Mouse (Mus musculus) limb, embryonic 15.5 days (tissue): ENCODE data around the gene Rab11a. TPM values are rescaled to one million over a fixed set of nuclear protein-coding genes. Genes with fewer than 3 reads are reported as not detected.

Experiments
- ATAC-seq: fragments of 200-750 bp; cut with Nextera tagmentation; 2 replicates; pipeline ENCODE4 v1.8.0; 2017; ENCODE audit warnings: low read depth, moderate TSS enrichment; ENCODE audit not compliant: insufficient number of reproducible peaks, low FRiP score, low TSS enrichment
- H3K27ac ChIP-seq: fragments of 300-500 bp; sonication (generic); 2 replicates; pipeline ENCODE4 v1.5.1; 2015; ENCODE audit warnings: moderate library complexity, mild to moderate bottlenecking, inconsistent platforms
- H3K27me3 ChIP-seq: fragments of 300-500 bp; sonication (generic); 2 replicates; pipeline ENCODE4 v1.6.1; 2015; ENCODE audit warnings: inconsistent platforms
- H3K36me3 ChIP-seq: fragments of 300-500 bp; sonication (generic); 2 replicates; pipeline ENCODE4 v1.6.1; 2015; ENCODE audit warnings: inconsistent platforms
- H3K4me1 ChIP-seq: fragments of 300-500 bp; sonication (generic); 2 replicates; pipeline ENCODE4 v1.6.1; 2015; ENCODE audit warnings: inconsistent platforms
- H3K4me2 ChIP-seq: fragments of 300-500 bp; sonication (generic); 2 replicates; pipeline ENCODE4 v1.6.1; 2015; ENCODE audit warnings: mild to moderate bottlenecking, inconsistent platforms
- H3K4me3 ChIP-seq: fragments of 300-500 bp; sonication (generic); 2 replicates; pipeline ENCODE4 v1.5.1; 2015; ENCODE audit warnings: mild to moderate bottlenecking, inconsistent platforms
- H3K9ac ChIP-seq: fragments of 300-500 bp; sonication (generic); 2 replicates; pipeline ENCODE4 v1.6.1; 2015; ENCODE audit warnings: inconsistent platforms
- H3K9me3 ChIP-seq: fragments of 300-500 bp; sonication (generic); 2 replicates; pipeline ENCODE4 v1.6.1; 2016; ENCODE audit warnings: inconsistent platforms
- WGBS: fragments of 180-500 bp; shearing (Covaris S2); methylation state at CpG from one replicate; pipeline ENCODE4 v1.1.7; 2015; 5-methylcytosine and 5-hydroxymethylcytosine counted together
- polyA plus RNA-seq: library from polyadenylated mRNA; unstranded; fragments of >200 nt; fragmentation: Nextera tagmentation; extraction: Ambion mirVana; gene quantifications from 2 replicates; pipeline ENCODE4 v1.2.1, GENCODE M21; 2015

The Rab11a gene
- 476 and 503 TPM in 2 replicates for polyA plus RNA-seq

DNA sequence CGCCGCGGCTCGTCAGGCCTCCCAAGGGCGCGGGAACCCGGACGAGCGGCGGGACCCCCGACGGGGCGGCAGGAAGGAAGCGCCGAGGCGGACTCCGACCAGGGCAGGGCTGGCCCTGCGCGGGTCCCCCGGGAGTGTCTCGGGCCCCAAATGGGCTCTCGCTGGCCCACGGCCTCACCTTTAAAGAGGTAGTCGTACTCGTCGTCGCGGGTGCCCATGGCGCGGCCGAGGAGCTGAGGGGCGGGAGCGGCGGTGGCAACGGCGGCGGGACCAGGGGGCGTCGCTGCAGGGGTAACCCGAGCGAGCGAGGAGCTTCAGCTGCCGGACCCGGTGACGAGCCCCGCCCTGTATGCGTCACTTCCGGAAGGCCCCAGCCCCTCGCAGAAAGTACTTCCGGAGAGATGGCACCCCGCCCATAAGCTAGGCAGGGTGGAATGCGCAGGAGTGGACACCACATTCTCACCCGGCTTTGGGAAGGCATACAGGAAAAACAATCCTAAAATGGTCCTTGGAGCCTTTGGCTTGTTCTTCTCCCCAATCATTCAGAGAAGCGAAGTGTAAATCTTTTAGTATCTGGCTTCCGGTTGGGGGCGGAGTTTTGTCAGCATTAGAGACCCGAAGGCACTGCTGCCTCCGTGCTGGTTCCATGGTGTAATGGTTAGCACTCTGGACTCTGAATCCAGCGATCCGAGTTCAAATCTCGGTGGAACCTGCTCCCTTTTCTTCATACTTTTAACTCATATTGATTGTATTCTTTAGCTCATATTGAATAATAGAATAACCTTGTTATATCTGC, at the start of gene Rab11a:
Rab11a (minus strand) TSS at position 353 of the 796 bp plus-strand sequence.
- H3K4me2 ChIP-seq: peak within 1 kb of the TSS; percentile 64
- H3K36me3 ChIP-seq: no peaks in the 10 kb centered on the region
- no peaks in the 10 kb centered on the region for H3K9me3 ChIP-seq
- H3K4me1 ChIP-seq: peaks cover 4% of the 10 kb centered on the region; the same call in 1 of the 2 replicates
- no peaks in the 10 kb centered on the region for H3K27me3 ChIP-seq
- peak within 1 kb of the TSS; percentile 93 for H3K27ac ChIP-seq
- WGBS: under 1% methylated on average over 59 of the region's 61 CpGs
- ATAC-seq: peak; percentile 96
- peak within 1 kb of the TSS; percentile 81 for H3K4me3 ChIP-seq
- H3K9ac ChIP-seq: peak within 1 kb of the TSS; percentile 89

DNA sequence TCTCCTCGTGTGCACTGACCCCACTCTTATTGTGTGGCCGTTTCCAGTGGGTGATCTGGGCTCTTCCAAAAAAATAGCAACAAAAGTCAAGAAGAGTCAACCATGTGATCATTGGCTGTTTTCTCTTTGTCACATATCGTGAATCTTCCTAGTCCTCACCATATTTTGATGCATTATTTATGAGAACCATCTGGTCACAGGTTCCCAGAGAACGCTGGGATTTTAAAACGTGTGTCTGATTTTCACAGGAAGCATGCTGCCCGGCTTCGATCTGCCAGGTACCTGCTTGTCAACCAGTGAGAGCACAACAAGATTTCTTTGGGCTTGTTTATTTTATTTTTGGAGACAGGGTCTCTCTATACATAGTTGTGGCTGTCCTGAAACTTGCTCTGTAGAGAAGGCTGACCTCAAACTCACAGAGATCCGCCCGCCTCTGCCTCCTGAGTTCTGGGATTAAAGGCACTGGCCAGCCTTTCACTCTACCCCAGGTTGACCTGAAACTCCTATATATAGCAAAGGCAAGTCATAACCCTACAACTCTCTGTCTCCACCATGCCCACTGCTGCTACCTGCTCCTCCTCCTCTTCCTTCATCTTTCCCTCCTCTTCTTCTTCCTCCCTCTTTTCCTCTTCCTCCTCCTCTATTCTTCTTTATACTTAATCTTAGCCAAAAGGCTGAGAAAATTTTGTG, 48.8 kb upstream of the Rab11a start:
- no peaks in the 10 kb centered on the region for H3K27me3 ChIP-seq
- H3K4me1 ChIP-seq: peaks cover 10% of the 10 kb centered on the region
- no peaks in the 10 kb centered on the region for H3K9me3 ChIP-seq
- peak overlapping the region; percentile 22; the same call in 1 of the 2 replicates for H3K27ac ChIP-seq
- no peak overlapping the region for H3K9ac ChIP-seq
- no peak for ATAC-seq
- no peaks in the 10 kb centered on the region for H3K36me3 ChIP-seq
- WGBS: 78% methylated on average over 9 of the region's 9 CpGs
- no peak overlapping the region for H3K4me2 ChIP-seq
- H3K4me3 ChIP-seq: no peak overlapping the region

DNA sequence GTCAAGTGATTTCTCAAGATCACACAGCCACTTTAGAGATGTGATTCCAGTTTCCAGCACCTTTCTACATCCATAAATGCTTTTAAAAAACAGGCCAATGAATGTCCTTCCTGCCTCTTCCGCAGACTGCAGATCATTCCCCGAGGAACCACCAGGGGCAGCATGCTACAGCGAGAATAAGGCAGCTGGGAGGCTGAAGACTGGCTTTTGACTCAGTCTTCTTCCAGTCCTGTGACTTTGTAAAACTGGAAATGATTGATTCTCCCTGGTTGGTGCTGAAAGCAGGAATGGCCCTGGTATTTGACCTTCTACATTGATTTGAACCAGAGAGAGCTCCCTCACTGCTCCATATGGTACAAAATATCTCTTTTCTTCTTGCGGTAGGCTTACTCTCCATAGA, 47.3 kb upstream of the Rab11a start:
- Histone ChIP-seq H3K9ac (no peak overlapping the region), H3K4me1 (peaks cover 8% of the 10 kb centered on the region; the same call in 1 of the 2 replicates), H3K4me3 (no peak overlapping the region), H3K9me3 (no peaks in the 10 kb centered on the region), H3K27ac (no peak overlapping the region; the same call in 1 of the 2 replicates), H3K36me3 (no peaks in the 10 kb centered on the region), H3K4me2 (no peak overlapping the region), H3K27me3 (no peaks in the 10 kb centered on the region)
- WGBS: 30% methylated on average over 4 of the region's 4 CpGs
- ATAC-seq: no peak

DNA sequence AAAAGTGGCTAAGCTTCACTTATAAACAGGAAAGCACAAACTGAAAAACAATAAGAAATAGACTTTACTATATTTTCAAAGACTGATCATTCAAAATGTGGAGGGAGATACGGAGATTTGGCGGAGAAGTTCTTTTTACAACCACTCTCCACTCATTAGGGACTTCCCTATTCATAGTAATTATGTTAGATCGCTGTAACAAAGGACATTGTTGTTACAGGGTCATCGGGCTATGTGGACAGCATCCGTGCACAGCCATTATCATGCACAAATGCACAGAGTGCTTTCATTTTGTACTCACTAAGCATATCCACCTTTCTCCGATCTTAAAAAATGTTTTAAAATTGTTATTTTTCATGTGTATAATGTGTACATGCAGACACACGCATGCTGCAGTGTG, 46.0 kb upstream of the Rab11a start:
- H3K36me3 ChIP-seq: no peaks in the 10 kb centered on the region
- peaks cover 8% of the 10 kb centered on the region; the same call in 1 of the 2 replicates for H3K4me1 ChIP-seq

DNA sequence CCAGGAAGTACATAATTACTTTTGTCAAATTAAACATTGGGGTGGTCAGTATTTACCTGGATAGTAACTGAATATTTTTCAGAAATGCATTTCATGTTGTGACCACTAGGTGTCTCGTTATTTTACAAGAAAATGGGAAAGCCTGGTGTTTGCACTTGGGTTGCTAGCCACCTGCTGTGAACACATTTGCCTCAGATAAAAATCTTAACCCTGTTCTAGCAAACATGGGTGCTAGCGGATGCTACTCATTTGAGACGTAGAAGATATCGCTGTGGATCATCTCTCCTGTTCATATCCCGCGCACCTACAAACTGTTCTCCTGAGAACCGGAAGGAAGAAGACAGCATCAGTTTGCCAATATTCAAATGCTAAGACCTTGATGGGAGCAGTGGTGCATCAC, 42.1 kb upstream of the Rab11a start:
- ATAC-seq: no peak

More for the DNA sequence above, 46.0 kb upstream of the Rab11a start:
- no peak overlapping the region for H3K27ac ChIP-seq
- H3K9me3 ChIP-seq: no peaks in the 10 kb centered on the region
- no peak overlapping the region for H3K4me3 ChIP-seq
- no peaks in the 10 kb centered on the region for H3K27me3 ChIP-seq
- no peak for ATAC-seq
- 85% methylated on average over 7 of the region's 7 CpGs for WGBS
- H3K9ac ChIP-seq: no peak overlapping the region
- H3K4me2 ChIP-seq: no peak overlapping the region

DNA sequence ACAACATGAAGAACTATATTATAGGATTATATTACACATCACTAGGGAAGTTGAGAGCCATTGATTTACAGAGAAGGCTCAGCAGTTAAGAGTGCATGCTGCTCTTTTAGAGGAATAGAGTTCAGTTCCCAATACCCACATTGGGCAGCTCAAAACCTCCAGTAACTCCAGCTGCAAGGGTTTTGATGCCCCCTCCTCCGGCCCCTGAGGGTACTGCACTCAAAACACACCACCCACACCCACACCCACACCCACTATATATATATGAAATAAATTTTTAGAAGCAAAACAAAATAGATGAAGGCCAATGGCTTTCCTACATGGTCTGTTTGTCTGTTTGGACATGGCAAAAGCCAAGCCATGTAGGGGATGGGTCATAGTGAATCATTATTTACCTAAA, 40.6 kb upstream of the Rab11a start:
- no peaks in the 10 kb centered on the region for H3K4me1 ChIP-seq
- no peak overlapping the region for H3K9ac ChIP-seq
- H3K9me3 ChIP-seq: no peaks in the 10 kb centered on the region
- H3K27me3 ChIP-seq: no peaks in the 10 kb centered on the region
- 88% methylated on average over 1 of the region's 1 CpGs for WGBS
- no peak overlapping the region for H3K4me3 ChIP-seq
- H3K36me3 ChIP-seq: no peaks in the 10 kb centered on the region
- ATAC-seq: no peak
- no peak overlapping the region for H3K4me2 ChIP-seq
- no peak overlapping the region for H3K27ac ChIP-seq

More for the DNA sequence above, 42.1 kb upstream of the Rab11a start:
- H3K27me3 ChIP-seq: no peaks in the 10 kb centered on the region
- no peak overlapping the region for H3K4me3 ChIP-seq
- H3K9ac ChIP-seq: no peak overlapping the region
- no peaks in the 10 kb centered on the region for H3K9me3 ChIP-seq
- no peaks in the 10 kb centered on the region for H3K4me1 ChIP-seq
- H3K4me2 ChIP-seq: no peak overlapping the region
- 40% methylated on average over 7 of the region's 7 CpGs for WGBS
- no peak overlapping the region for H3K27ac ChIP-seq
- no peaks in the 10 kb centered on the region for H3K36me3 ChIP-seq

DNA sequence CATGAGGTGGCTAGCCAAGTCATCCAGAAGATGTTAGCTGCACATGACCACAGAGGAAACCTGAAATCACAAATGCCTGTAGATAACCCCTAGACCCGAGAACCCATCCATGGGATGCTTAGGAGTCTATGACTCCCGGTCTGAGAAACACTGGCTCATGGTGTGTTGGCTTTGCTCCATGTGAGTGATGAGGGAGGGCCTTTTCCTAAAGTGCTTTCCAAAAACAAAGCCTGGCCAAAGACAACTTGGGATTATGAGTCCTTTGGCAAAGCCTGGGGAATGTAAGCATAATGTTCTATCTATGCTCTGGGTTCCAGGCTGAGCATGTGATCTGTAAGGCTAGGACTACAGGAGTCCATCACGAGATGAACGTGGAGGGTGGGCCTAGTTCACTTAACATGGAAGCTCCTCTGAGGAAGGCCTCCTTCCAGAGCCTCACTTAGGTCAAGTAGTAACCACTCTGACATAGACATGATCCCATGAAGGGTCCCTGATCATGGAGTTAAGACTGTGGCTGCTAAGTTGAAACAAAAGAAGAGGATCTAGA, 40.0 kb upstream of the Rab11a start:
- 83% methylated on average over 4 of the region's 4 CpGs for WGBS
- Histone ChIP-seq H3K27ac (no peak overlapping the region), H3K4me2 (no peak overlapping the region), H3K9ac (no peak overlapping the region), H3K4me3 (no peak overlapping the region), H3K36me3 (no peaks in the 10 kb centered on the region), H3K4me1 (no peaks in the 10 kb centered on the region), H3K27me3 (no peaks in the 10 kb centered on the region), H3K9me3 (no peaks in the 10 kb centered on the region)
- ATAC-seq: no peak

DNA sequence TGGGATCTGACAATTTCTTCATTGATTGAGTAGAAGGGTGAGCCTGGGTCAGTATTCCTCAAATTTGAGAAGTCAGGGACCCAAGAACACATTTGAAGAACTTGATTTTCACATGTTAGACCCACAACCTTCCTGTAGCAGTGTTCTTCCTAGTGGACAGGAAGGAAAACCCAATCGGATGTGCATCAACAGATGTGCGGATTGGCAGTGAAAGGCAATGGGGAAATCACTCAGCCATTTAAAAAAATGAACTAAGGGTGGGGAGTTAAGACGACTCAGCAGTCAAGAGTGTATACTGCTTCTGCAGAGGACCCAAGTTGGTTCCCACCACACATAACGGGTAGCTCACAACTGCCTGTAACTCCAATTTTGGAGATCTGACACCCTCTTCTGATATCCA, 37.9 kb upstream of the Rab11a start:
- 76% methylated on average over 4 of the region's 4 CpGs for WGBS
- no peaks in the 10 kb centered on the region for H3K9me3 ChIP-seq

DNA sequence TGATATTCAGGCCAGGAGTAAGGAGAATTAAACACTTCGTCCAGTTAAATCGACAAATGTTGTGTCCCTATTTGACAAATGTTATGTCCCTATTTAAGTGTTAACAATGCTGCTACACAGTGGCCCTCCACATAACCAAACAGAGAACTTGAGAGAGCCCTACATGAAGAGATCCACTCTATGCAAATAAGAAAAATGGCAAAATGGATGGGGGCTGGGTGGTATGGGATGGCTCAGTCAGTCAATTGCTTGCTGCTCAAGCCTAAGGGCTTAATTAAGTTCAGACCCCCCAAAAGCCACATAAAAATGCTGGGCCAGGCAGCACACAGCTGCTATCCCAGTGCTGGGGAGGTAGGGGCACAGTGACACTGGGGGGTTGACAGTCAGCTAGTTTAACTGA, 37.3 kb upstream of the Rab11a start:
- H3K4me3 ChIP-seq: no peak overlapping the region
- H3K27me3 ChIP-seq: no peaks in the 10 kb centered on the region
- no peak overlapping the region for H3K4me2 ChIP-seq
- H3K36me3 ChIP-seq: no peaks in the 10 kb centered on the region
- no peak overlapping the region for H3K9ac ChIP-seq
- H3K4me1 ChIP-seq: no peaks in the 10 kb centered on the region
- 88% methylated on average over 2 of the region's 2 CpGs for WGBS
- H3K27ac ChIP-seq: no peak overlapping the region
- no peak for ATAC-seq
- H3K9me3 ChIP-seq: no peaks in the 10 kb centered on the region

More for the DNA sequence above, 37.9 kb upstream of the Rab11a start:
- Histone ChIP-seq H3K4me3 (no peak overlapping the region), H3K36me3 (no peaks in the 10 kb centered on the region), H3K9ac (no peak overlapping the region), H3K4me2 (no peak overlapping the region), H3K4me1 (no peaks in the 10 kb centered on the region), H3K27ac (no peak overlapping the region), H3K27me3 (no peaks in the 10 kb centered on the region)
- ATAC-seq: no peak

DNA sequence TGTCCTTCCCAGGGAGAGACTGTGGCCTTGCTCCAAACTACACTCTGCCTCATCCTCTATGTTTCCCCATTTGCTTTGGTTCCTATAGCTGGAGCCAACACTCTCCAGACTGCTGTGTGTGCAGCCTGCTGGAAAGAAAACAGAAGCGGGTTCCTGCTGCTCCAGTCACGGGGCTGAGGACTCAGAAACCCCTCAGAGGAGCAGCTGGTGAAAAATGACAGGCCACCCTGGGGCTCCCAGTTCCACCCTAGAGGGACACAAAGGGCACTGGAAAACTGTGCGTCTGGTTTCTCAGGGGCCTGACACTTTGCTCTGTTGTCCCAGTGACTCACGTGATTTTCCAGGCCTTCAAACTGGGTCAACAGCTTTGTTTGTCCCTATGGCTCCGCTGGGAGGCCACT, 36.9 kb upstream of the Rab11a start:
- no peak overlapping the region for H3K9ac ChIP-seq
- no peaks in the 10 kb centered on the region for H3K9me3 ChIP-seq
- WGBS: 31% methylated on average over 5 of the region's 5 CpGs
- H3K4me3 ChIP-seq: no peak overlapping the region
- no peak overlapping the region for H3K27ac ChIP-seq
- H3K4me2 ChIP-seq: no peak overlapping the region
- H3K4me1 ChIP-seq: no peaks in the 10 kb centered on the region
- H3K36me3 ChIP-seq: no peaks in the 10 kb centered on the region
- H3K27me3 ChIP-seq: no peaks in the 10 kb centered on the region
- no peak for ATAC-seq

DNA sequence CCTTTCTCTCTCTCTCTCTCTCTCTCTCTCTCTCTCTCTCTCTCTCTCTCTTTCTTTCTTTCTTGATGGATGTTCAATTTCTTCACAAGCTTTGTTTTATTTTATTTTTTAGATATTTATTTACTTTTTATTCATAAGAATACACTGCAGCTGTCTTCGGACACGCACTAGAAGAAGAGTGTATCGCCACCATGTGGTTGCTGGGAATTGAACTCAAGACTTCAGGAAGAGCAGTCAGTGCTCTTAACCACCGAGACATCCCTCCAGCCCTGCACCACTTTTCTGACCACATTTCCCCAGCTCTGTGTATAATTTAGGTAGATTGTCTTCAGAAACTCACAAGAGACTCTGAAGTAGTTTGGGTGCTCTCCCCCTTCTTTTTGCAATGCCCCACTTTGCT, 36.4 kb upstream of the Rab11a start:
- H3K9ac ChIP-seq: no peak overlapping the region
- H3K9me3 ChIP-seq: no peaks in the 10 kb centered on the region
- no peak for ATAC-seq
- no peaks in the 10 kb centered on the region for H3K4me1 ChIP-seq
- H3K27me3 ChIP-seq: no peaks in the 10 kb centered on the region
- no peaks in the 10 kb centered on the region for H3K36me3 ChIP-seq
- no peak overlapping the region for H3K27ac ChIP-seq
- H3K4me2 ChIP-seq: no peak overlapping the region
- H3K4me3 ChIP-seq: no peak overlapping the region
- WGBS: 56% methylated on average over 4 of the region's 4 CpGs

DNA sequence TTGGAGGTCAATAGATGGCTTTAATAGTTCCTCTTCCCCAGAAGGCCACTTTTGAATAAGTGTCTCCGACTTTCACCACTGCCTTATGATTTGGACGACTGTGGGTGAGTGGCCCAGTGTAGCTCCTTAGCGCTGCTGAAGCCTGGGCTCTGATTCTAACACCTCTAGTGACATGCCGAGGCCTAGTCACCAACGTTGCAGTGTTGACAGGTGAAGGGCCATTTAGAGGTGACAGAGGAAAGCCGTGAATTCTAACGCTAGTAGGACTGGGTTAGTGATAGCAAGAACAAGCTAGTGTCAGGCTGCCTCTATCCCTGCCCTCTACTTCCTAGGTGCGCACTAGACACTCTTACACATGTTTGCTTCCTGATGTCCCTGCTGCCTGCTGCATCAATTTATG, 35.7 kb upstream of the Rab11a start:
- H3K27ac ChIP-seq: no peak overlapping the region
- H3K9ac ChIP-seq: no peak overlapping the region
- no peak overlapping the region for H3K4me2 ChIP-seq
- no peaks in the 10 kb centered on the region for H3K27me3 ChIP-seq
- H3K4me3 ChIP-seq: no peak overlapping the region
- WGBS: 68% methylated on average over 8 of the region's 8 CpGs
- H3K4me1 ChIP-seq: no peaks in the 10 kb centered on the region
- H3K36me3 ChIP-seq: no peaks in the 10 kb centered on the region
- no peak for ATAC-seq
- H3K9me3 ChIP-seq: no peaks in the 10 kb centered on the region
